Mouse (Mus musculus) hindbrain, embryonic 16.5 days (tissue): Measurements from ENCODE around the gene Man2b1. TPM values are rescaled to one million over a fixed set of nuclear protein-coding genes. Genes with fewer than 3 reads are reported as not detected.

Experiments used
- ATAC-seq: fragments of 200-750 bp; cut with Nextera tagmentation; 2 replicates; pipeline ENCODE4 v1.8.0; 2017; ENCODE audit warnings: moderate TSS enrichment, moderate library complexity
- H3K27ac ChIP-seq: fragments of 300-500 bp; sonication (generic); 2 replicates; pipeline ENCODE4 v1.5.1; 2014; ENCODE audit warnings: low read depth, mild to moderate bottlenecking, control low read depth, low read length, moderate library complexity
- H3K27me3 ChIP-seq: fragments of 300-500 bp; sonication (generic); replicated peaks from 2 replicates; pipeline ENCODE4 v1.6.1; 2014; ENCODE audit warnings: low read length; ENCODE audit not compliant: control insufficient read depth, insufficient read depth
- H3K36me3 ChIP-seq: fragments of 300-500 bp; sonication (generic); 2 replicates; pipeline ENCODE4 v1.6.1; 2014; ENCODE audit warnings: mild to moderate bottlenecking, low read length, moderate library complexity, mixed read lengths; ENCODE audit not compliant: control insufficient read depth, insufficient read depth
- H3K4me1 ChIP-seq: fragments of 300-500 bp; sonication (generic); 2 replicates; pipeline ENCODE4 v1.6.1; 2014; ENCODE audit warnings: low read depth, low read length; ENCODE audit not compliant: control insufficient read depth, insufficient read depth
- H3K4me2 ChIP-seq: fragments of 300-500 bp; sonication (generic); 2 replicates; pipeline ENCODE4 v1.6.1; 2014; ENCODE audit warnings: mild to moderate bottlenecking, low read length, control low read depth, moderate library complexity
- H3K4me3 ChIP-seq: fragments of 300-500 bp; sonication (generic); 2 replicates; pipeline ENCODE4 v1.5.1; 2014; ENCODE audit warnings: mild to moderate bottlenecking, low read length, control low read depth, moderate library complexity
- H3K9ac ChIP-seq: fragments of 300-500 bp; sonication (generic); 2 replicates; pipeline ENCODE4 v1.6.1; 2014; ENCODE audit warnings: low read depth, mild to moderate bottlenecking, control low read depth, low read length, moderate library complexity
- H3K9me3 ChIP-seq: fragments of 300-500 bp; sonication (generic); 2 replicates; pipeline ENCODE4 v1.6.1; 2014; ENCODE audit warnings: mild to moderate bottlenecking, low read length, moderate library complexity; ENCODE audit not compliant: control insufficient read depth
- WGBS: fragments of 180-500 bp; shearing (Covaris S2); extraction: QIAGEN DNeasy Blood & Tissue Kit; methylation state at CpG from one replicate; pipeline ENCODE4 v1.1.7; 2014; 5-methylcytosine and 5-hydroxymethylcytosine counted together
- polyA plus RNA-seq: library from polyadenylated mRNA; unstranded; fragments of >200 nt; fragmentation: Nextera tagmentation; extraction: Ambion mirVana; gene quantifications from 2 replicates; pipeline ENCODE4 v1.2.1, GENCODE M21; 2015

Man2b1 gene
- polyA plus RNA-seq, 1 experiment from 2014 or later = 23.1 TPM

DNA sequence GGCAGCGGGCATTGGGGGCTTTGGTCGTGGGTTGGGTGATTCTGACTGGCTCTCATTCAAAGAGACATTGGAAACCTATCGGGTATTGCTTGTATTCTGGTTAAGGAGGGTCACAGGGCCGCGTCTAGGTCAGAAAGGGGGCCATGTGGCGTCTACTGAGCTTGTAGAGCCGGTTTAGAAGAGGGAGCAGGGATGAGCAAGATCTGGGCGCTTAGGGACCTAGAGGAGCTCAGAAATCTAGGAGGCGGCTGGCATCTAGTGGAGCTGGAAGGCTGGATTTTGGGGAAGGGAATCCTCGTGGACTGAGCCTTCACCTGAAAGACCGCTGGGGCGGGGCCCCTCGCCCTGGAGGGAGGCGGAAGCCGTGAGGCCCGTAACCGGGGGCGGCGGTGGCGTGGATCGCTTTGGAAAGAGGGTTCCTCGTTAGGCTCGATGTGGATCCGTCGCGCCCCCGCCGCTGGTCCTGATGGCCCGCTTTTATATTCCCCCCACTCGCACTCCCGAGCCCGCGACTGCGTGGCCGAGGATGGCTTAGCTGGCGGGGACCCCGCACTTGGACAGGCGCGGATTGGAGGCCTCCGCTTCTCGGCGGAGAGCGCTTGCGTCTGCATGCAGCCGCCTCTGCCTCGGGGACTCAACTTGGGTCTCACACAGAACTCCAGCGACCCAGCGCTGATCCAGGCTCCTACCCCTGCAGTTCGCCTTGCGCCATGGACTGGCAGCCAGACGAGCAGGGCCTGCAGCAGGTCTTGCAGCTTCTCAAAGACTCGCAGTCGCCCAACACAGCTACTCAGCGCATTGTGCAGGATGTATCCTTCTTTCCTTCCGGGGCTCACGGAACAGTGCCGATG is 45.2 kb upstream of the Man2b1 start:
- peaks cover 28% of the 10 kb centered on the region for H3K4me1 ChIP-seq
- H3K27ac ChIP-seq = peak overlapping the region; percentile 99
- ATAC-seq = 0 out of 2 replicates have a peak, but pooled peaks have one; percentile 2
- WGBS = under 1% methylated on average over 46 of the region's 57 CpGs
- H3K27me3 ChIP-seq = no peaks in the 10 kb centered on the region
- H3K4me2 ChIP-seq = peak overlapping the region; percentile 94
- peaks cover 16% of the 10 kb centered on the region; the same call in 1 of the 2 replicates for H3K36me3 ChIP-seq
- H3K9ac ChIP-seq = peak overlapping the region; percentile 91
- H3K4me3 ChIP-seq = peak overlapping the region; percentile 86
- H3K9me3 ChIP-seq = no peaks in the 10 kb centered on the region

DNA sequence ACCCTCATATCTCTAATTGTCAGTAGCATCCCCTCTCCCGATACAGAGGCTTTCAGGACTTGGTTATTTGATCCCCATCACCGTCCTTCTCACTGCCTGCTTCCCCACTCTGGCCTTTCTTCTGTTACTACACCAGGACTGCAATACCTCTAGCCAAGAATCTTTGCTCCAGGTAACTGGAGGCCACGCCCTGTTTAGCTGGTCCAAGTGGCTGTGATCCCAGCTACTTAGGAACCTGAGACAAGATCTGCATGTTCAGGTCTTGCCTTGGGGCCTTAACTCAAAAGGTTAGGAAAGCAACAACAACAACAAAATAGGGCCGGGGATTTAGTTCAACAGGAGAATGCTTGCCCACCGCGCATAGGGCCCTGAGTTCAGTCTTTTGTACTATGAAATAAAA is 39.5 kb upstream of the Man2b1 start:
- H3K4me3 ChIP-seq = no peak overlapping the region
- H3K36me3 ChIP-seq = peaks cover 45% of the 10 kb centered on the region
- no peaks in the 10 kb centered on the region for H3K27me3 ChIP-seq
- H3K4me1 ChIP-seq = peaks cover 10% of the 10 kb centered on the region
- no peaks in the 10 kb centered on the region for H3K9me3 ChIP-seq
- H3K27ac ChIP-seq = no peak overlapping the region
- ATAC-seq = no peak
- 96% methylated on average over 6 of the region's 6 CpGs for WGBS
- H3K4me2 ChIP-seq = no peak overlapping the region
- H3K9ac ChIP-seq = no peak overlapping the region

DNA sequence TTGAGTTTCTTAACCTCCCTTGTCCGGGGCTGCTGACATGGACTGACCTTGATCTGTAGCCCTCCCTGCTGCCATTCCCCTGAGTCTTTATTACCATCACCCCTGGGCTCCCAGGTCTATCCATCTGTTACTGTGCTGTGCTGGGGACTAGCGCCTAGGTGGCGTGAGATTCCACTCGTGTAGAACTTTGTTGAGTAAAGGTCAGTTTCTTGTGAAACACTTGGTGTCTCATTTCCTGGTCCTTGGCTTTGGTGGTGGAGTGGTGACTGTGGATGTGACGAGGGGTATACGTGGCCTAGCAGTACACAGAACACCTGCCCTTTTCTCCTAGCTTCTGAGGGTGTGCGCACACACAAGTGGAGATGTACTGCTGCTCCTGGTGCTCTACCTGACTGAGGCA is 25.7 kb upstream of the Man2b1 start:
- 80% methylated on average over 7 of the region's 7 CpGs for WGBS
- no peak for ATAC-seq

DNA sequence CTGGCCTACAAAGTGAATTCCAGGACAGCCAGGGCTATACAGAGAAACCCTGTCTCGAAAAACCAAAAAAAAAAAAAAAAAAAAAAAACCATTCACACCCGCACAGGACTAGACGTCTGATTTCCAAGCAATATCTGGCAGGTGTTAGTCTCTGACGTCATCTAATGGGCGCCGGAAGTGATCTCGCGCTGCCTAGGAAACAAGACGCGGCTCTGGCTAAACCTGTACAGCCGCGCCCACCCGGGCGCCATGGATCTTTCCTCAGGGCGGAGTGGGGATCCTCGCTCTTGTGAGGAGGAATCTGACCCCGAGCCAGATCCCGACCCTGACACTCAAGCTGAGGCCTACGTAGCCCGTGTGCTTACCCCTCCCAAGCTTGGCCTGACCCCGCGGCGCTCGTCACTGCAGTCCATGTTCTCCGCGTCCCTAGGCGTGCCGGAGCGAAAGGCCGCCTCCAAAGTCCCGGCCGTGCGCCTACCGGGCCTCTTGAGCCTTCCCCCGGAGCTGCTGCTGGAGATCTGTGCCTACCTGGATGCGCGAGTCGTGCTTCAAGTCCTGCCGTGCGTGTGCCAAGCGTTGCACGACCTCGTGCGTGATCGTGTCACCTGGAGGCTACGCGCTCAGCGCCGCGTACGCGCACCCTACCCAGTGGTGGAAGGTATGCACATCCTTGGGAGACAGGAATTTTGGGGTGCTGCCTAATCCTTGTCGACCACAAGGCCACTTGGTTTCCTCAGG is 23.0 kb upstream of the Man2b1 start, which contains the start of gene Fbxw9:
Gene Fbxw9 (plus strand): TSS at position 177 of the 738 bp plus-strand sequence.
- H3K4me2 ChIP-seq = peak within 1 kb of the TSS; percentile 92
- H3K9me3 ChIP-seq = no peaks in the 10 kb centered on the region
- H3K4me3 ChIP-seq = peak within 1 kb of the TSS; percentile 71
- WGBS = under 1% methylated on average over 51 of the region's 53 CpGs
- ATAC-seq = peak; percentile 93
- peak within 1 kb of the TSS; percentile 83 for H3K9ac ChIP-seq
- H3K27me3 ChIP-seq = no peaks in the 10 kb centered on the region
- H3K27ac ChIP-seq = peak within 1 kb of the TSS; percentile 75
- peaks cover 14% of the 10 kb centered on the region for H3K36me3 ChIP-seq
- peaks cover 19% of the 10 kb centered on the region for H3K4me1 ChIP-seq

More for the DNA sequence above, 25.7 kb upstream of the Man2b1 start:
- H3K4me2 ChIP-seq = no peak overlapping the region
- H3K9me3 ChIP-seq = no peaks in the 10 kb centered on the region
- H3K36me3 ChIP-seq = peaks cover 24% of the 10 kb centered on the region
- H3K27ac ChIP-seq = no peak overlapping the region
- H3K27me3 ChIP-seq = no peaks in the 10 kb centered on the region
- H3K4me1 ChIP-seq = peaks cover 18% of the 10 kb centered on the region
- no peak overlapping the region for H3K9ac ChIP-seq
- H3K4me3 ChIP-seq = no peak overlapping the region

DNA sequence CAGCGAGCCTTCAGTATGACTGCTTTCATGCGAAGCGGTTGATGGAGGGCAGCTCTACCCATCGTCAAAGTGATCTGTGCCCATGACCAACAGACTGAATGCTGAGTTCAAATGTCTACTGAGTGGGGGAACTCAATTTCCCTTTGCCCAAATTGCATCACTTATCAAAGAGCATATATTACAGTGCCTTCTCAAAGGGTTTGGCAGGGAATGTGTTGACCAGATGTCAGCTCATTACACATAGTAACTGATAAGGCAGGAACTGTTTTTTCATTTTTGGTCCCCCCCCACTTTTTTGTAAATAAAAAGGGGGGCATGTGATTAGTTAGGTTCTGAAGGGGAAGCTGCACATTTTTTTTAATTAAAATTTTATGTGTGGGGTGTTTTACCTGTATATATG is 20.5 kb upstream of the Man2b1 start:
- peaks cover 19% of the 10 kb centered on the region for H3K36me3 ChIP-seq
- H3K9me3 ChIP-seq = no peaks in the 10 kb centered on the region
- H3K9ac ChIP-seq = no peak overlapping the region
- ATAC-seq = no peak
- H3K27me3 ChIP-seq = no peaks in the 10 kb centered on the region
- peaks cover 19% of the 10 kb centered on the region for H3K4me1 ChIP-seq
- no peak overlapping the region for H3K4me2 ChIP-seq
- H3K4me3 ChIP-seq = no peak overlapping the region
- WGBS = 94% methylated on average over 4 of the region's 4 CpGs
- no peak overlapping the region for H3K27ac ChIP-seq

DNA sequence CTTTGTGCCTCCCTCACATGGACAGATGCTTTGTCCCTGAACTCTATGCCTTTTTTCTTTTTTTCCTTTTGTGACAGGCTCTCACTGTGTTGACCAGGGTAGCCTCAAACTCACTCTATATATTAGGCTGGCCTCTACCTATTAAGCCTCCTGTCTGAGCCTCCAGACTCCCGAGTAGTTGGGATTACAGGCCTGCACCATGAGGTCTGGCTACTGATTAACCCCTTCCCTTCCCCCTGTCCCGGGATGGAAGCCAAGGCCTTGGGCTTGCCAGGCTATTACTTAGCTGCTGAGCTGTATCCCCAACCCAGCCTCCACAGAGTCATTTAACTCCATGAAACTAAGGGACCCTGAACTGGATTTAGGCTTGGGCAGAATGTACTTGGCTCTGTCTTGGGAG is 17.9 kb upstream of the Man2b1 start:
- ATAC-seq = no peak
- H3K4me2 ChIP-seq = no peak overlapping the region
- WGBS = 28% methylated on average over 2 of the region's 2 CpGs
- H3K27ac ChIP-seq = no peak overlapping the region
- no peaks in the 10 kb centered on the region for H3K27me3 ChIP-seq
- H3K4me3 ChIP-seq = no peak overlapping the region
- peaks cover 19% of the 10 kb centered on the region for H3K36me3 ChIP-seq
- H3K4me1 ChIP-seq = peaks cover 19% of the 10 kb centered on the region
- no peak overlapping the region for H3K9ac ChIP-seq
- H3K9me3 ChIP-seq = no peaks in the 10 kb centered on the region

DNA sequence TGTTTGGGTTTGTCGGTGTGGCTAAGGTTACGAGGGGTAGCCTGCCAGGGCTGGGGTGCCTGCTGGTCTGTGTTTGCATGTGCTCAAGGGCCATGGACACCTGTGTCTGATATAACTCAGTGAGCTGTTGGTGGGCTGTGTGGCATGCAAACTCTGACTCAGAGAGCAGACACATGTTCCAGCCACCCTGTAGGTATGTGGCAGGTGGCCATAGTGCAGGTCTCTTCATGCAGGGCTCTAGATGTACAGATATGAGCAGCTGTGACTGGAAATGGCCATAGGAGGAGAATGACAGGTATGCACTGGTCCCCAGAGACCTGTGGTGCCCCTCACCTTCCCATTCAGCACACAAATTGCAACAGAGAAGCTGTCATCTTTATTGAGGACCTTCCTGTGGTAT is 15.9 kb upstream of the Man2b1 start:
- Histone ChIP-seq H3K27ac (no peak overlapping the region), H3K9ac (no peak overlapping the region), H3K4me3 (no peak overlapping the region), H3K27me3 (no peaks in the 10 kb centered on the region), H3K36me3 (peaks cover 19% of the 10 kb centered on the region), H3K9me3 (no peaks in the 10 kb centered on the region), H3K4me1 (peaks cover 8% of the 10 kb centered on the region), H3K4me2 (no peak overlapping the region)
- ATAC-seq = no peak
- 93% methylated on average over 2 of the region's 2 CpGs for WGBS

DNA sequence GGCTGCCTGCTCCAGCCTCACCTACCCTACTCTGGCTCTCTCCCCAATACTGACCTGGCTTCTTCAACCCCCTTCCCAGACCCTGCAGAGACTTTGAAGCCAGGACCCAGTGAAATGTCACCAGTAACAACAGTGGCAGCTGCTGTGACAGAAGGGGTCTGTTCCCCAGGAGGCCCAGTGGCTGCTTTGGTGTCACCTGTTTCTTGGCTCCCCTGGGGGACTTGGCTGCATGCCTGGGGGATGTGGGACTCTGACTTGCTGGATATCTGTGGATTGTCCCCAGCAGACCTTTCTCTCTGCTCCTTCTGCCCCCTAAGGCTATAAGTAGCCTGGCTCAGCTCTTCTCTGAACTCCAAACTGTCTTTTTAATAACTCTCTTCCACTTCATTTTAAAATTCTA is 15.1 kb upstream of the Man2b1 start, which contains the start of gene Gm5741:
Gene Gm5741 (minus strand): TSS at position 1 of the 400 bp plus-strand sequence.
- Histone ChIP-seq H3K4me2 (no peak within 1 kb of the TSS), H3K9ac (no peak within 1 kb of the TSS), H3K4me1 (peaks cover 13% of the 10 kb centered on the region), H3K9me3 (no peaks in the 10 kb centered on the region), H3K27ac (no peak within 1 kb of the TSS), H3K4me3 (no peak within 1 kb of the TSS), H3K27me3 (no peaks in the 10 kb centered on the region), H3K36me3 (peaks cover 16% of the 10 kb centered on the region)
- no peak for ATAC-seq

DNA sequence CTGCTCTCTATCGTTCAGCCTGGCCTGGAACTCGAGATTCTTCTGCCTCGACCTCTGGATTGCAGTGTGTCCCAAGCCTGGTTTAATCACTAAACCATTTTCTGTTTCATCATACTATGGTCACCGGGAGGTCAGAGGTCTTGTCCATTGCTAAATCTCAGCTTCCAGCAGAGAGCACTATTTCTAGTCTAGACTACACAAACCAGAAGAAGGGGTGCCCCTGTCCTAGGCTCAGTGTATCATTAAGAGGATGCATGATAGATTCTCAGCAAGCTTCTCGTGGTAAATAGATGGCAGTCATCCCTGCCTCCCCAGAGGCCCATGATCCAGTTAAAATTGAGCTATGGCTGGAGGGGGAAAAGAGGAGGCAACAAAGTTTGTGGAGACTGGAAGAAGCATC is 12.0 kb upstream of the Man2b1 start:
- H3K36me3 ChIP-seq = peaks cover 27% of the 10 kb centered on the region
- H3K4me1 ChIP-seq = peaks cover 16% of the 10 kb centered on the region
- H3K27me3 ChIP-seq = no peaks in the 10 kb centered on the region
- peak overlapping the region; percentile 86; the same call in 1 of the 2 replicates for H3K9ac ChIP-seq
- peak overlapping the region; percentile 93 for H3K27ac ChIP-seq
- no peaks in the 10 kb centered on the region for H3K9me3 ChIP-seq
- H3K4me3 ChIP-seq = peak overlapping the region; percentile 90
- peak overlapping the region; percentile 88 for H3K4me2 ChIP-seq
- 79% methylated on average over 5 of the region's 5 CpGs for WGBS
- no peak for ATAC-seq
